Mouse (Mus musculus) embryonic facial prominence, embryonic 12.5 days (tissue): ENCODE data around the gene Thtpa. TPM values are rescaled to one million over a fixed set of nuclear protein-coding genes. Genes with fewer than 3 reads are reported as not detected.

Experiments used
- ATAC-seq: fragments of 200-750 bp; cut with Nextera tagmentation; 2 replicates; pipeline ENCODE4 v1.8.0; 2017; ENCODE audit not compliant: insufficient number of reproducible peaks, insufficient read depth, low FRiP score, low TSS enrichment
- H3K27ac ChIP-seq: fragments of 300-500 bp; sonication (generic); 2 replicates; pipeline ENCODE4 v1.5.1; 2016; ENCODE audit warnings: mild to moderate bottlenecking
- H3K27me3 ChIP-seq: fragments of 300-500 bp; sonication (generic); 2 replicates; pipeline ENCODE4 v1.6.1; 2016; ENCODE audit warnings: mild to moderate bottlenecking, moderate library complexity
- H3K36me3 ChIP-seq: fragments of 300-500 bp; sonication (generic); 2 replicates; pipeline ENCODE4 v1.6.1; 2016; ENCODE audit warnings: mild to moderate bottlenecking
- H3K4me1 ChIP-seq: fragments of 300-500 bp; sonication (generic); 2 replicates; pipeline ENCODE4 v1.6.1; 2016
- H3K4me2 ChIP-seq: fragments of 300-500 bp; sonication (generic); replicated peaks from 2 replicates; pipeline ENCODE4 v1.6.1; 2016; ENCODE audit warnings: mild to moderate bottlenecking, moderate library complexity
- H3K4me3 ChIP-seq: fragments of 300-500 bp; sonication (generic); 2 replicates; pipeline ENCODE4 v1.5.1; 2016; ENCODE audit warnings: mild to moderate bottlenecking
- H3K9ac ChIP-seq: fragments of 300-500 bp; sonication (generic); 2 replicates; pipeline ENCODE4 v1.6.1; 2016; ENCODE audit warnings: mild to moderate bottlenecking, moderate library complexity
- H3K9me3 ChIP-seq: fragments of 300-500 bp; sonication (generic); 2 replicates; pipeline ENCODE4 v1.6.1; 2016; ENCODE audit warnings: mild to moderate bottlenecking, moderate library complexity
- WGBS: fragments of 180-500 bp; shearing (Covaris S2); methylation state at CpG from one replicate; pipeline ENCODE4 v1.1.7; 2016; 5-methylcytosine and 5-hydroxymethylcytosine counted together
- polyA plus RNA-seq: library from polyadenylated mRNA; unstranded; fragments of >200 nt; fragmentation: Nextera tagmentation; extraction: Ambion mirVana; gene quantifications from 2 replicates; pipeline ENCODE4 v1.2.1, GENCODE M21; 2016

The Thtpa gene
- polyA plus RNA-seq, 1 experiment from 2014 or later: 24.2 TPM

DNA sequence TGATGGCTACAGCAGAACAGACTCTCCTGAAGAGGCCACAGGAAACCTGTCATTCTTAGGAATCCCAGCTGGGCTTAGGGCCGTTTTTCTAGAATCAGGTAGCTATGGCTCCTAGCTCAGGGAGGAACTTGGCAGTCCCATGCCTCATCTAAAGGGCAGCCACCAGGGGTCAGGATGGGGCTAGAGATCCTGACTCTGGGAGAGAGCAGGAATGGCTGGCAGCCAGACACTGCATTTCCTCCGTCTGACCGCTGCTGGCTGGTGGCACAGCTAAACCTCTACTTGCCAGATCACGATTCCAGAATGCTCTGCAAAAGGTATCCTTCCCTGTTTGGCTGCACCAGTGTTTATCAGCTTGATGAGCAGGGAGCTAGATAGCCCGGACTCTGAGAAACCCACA, 27.4 kb downstream of the Thtpa start:
- peaks cover 11% of the 10 kb centered on the region; the same call in 1 of the 2 replicates for H3K4me1 ChIP-seq
- H3K9ac ChIP-seq: no peak overlapping the region
- no peak overlapping the region for H3K4me3 ChIP-seq
- H3K27ac ChIP-seq: no peak overlapping the region
- WGBS: 11% methylated on average over 5 of the region's 5 CpGs
- peaks cover 6% of the 10 kb centered on the region for H3K27me3 ChIP-seq
- ATAC-seq: no peak
- no peaks in the 10 kb centered on the region for H3K9me3 ChIP-seq
- H3K36me3 ChIP-seq: no peaks in the 10 kb centered on the region
- H3K4me2 ChIP-seq: peak overlapping the region; percentile 23; the same call in 1 of the 2 replicates

GRCm38 (mm10) chr14:55122359-55122758, 27.8 kb downstream of the Thtpa start:
- H3K36me3 ChIP-seq: no peaks in the 10 kb centered on the region
- peaks cover 10% of the 10 kb centered on the region; the same call in 1 of the 2 replicates for H3K4me1 ChIP-seq
- H3K4me2 ChIP-seq: peak overlapping the region; percentile 23; the same call in 1 of the 2 replicates
- no peaks in the 10 kb centered on the region for H3K9me3 ChIP-seq
- no peak overlapping the region for H3K4me3 ChIP-seq
- ATAC-seq: no peak
- 39% methylated on average over 8 of the region's 8 CpGs for WGBS
- H3K27me3 ChIP-seq: peaks cover 2% of the 10 kb centered on the region; the same call in 1 of the 2 replicates
- no peak overlapping the region for H3K9ac ChIP-seq
- no peak overlapping the region for H3K27ac ChIP-seq

DNA sequence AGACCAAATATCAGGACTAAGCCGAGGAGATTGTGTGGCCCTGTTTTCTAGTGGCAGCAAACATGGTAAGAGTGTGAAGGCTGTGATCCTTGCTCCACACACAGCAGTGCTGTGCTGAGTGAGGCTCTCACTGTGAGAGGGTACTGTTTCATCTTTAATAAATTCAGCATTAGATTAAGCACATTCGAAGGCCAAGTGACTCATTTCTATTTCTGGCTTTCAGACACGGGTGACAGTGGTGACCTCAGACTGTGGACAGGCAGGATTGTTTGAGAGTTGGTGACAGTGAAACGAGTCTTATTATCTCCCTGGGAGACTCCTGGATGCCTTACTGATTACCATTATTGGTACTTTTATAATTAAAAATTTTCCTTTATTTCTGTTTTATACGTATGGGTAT, 31.1 kb downstream of the Thtpa start:
- no peaks in the 10 kb centered on the region for H3K9me3 ChIP-seq
- H3K27ac ChIP-seq: no peak overlapping the region
- ATAC-seq: no peak
- no peaks in the 10 kb centered on the region for H3K27me3 ChIP-seq
- no peak overlapping the region for H3K4me3 ChIP-seq
- 83% methylated on average over 5 of the region's 5 CpGs for WGBS
- peaks cover 10% of the 10 kb centered on the region; the same call in 1 of the 2 replicates for H3K4me1 ChIP-seq
- H3K4me2 ChIP-seq: no peak overlapping the region
- no peaks in the 10 kb centered on the region for H3K36me3 ChIP-seq
- no peak overlapping the region for H3K9ac ChIP-seq

DNA sequence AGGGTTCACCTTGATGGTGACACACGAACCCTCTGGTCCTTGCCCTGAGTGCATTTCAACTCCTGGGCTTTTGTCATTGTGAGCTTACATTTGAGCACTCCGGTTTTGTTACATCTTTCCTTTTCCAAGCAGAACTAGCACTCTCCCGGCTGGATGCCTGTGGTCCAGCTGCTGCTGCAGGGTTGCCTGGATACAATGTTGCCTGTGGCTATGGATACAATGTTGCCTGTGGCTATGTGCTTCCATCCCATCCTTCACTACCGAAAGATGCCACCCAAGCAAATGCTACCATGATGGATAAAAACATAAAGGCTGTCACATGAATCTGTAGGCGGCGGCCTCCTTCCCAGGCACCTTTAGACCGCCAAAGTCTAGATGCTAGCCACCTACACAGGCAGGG, 31.9 kb downstream of the Thtpa start:
- Histone ChIP-seq H3K27me3 (no peaks in the 10 kb centered on the region), H3K4me2 (no peak overlapping the region), H3K9ac (no peak overlapping the region), H3K27ac (no peak overlapping the region), H3K4me3 (no peak overlapping the region), H3K36me3 (no peaks in the 10 kb centered on the region), H3K9me3 (no peaks in the 10 kb centered on the region), H3K4me1 (peaks cover 10% of the 10 kb centered on the region; the same call in 1 of the 2 replicates)
- no peak for ATAC-seq
- 81% methylated on average over 7 of the region's 7 CpGs for WGBS

GRCm38 (mm10) chr14:55135676-55136075, 41.1 kb downstream of the Thtpa start:
- no peak overlapping the region for H3K27ac ChIP-seq
- no peak for ATAC-seq
- 70% methylated on average over 8 of the region's 8 CpGs for WGBS
- H3K4me1 ChIP-seq: no peaks in the 10 kb centered on the region
- no peak overlapping the region for H3K9ac ChIP-seq
- H3K9me3 ChIP-seq: no peaks in the 10 kb centered on the region
- H3K4me3 ChIP-seq: no peak overlapping the region
- H3K4me2 ChIP-seq: no peak overlapping the region
- no peaks in the 10 kb centered on the region for H3K27me3 ChIP-seq
- H3K36me3 ChIP-seq: no peaks in the 10 kb centered on the region

GRCm38 (mm10) chr14:55139313-55139712, 44.7 kb downstream of the Thtpa start:
- ATAC-seq: no peak
- no peak overlapping the region for H3K9ac ChIP-seq

GRCm38 (mm10) chr14:55146324-55146723, 51.7 kb downstream of the Thtpa start:
- H3K36me3 ChIP-seq: no peaks in the 10 kb centered on the region
- 90% methylated on average over 1 of the region's 1 CpGs for WGBS
- H3K4me3 ChIP-seq: no peak overlapping the region
- no peak overlapping the region for H3K4me2 ChIP-seq
- H3K4me1 ChIP-seq: no peaks in the 10 kb centered on the region
- H3K9me3 ChIP-seq: no peaks in the 10 kb centered on the region
- H3K9ac ChIP-seq: no peak overlapping the region
- H3K27me3 ChIP-seq: no peaks in the 10 kb centered on the region
- ATAC-seq: no peak
- H3K27ac ChIP-seq: no peak overlapping the region

More at GRCm38 (mm10) chr14:55139313-55139712, 44.7 kb downstream of the Thtpa start:
- Histone ChIP-seq H3K4me3 (no peak overlapping the region), H3K4me2 (no peak overlapping the region), H3K36me3 (no peaks in the 10 kb centered on the region), H3K4me1 (no peaks in the 10 kb centered on the region), H3K27ac (no peak overlapping the region), H3K9me3 (no peaks in the 10 kb centered on the region), H3K27me3 (no peaks in the 10 kb centered on the region)
- WGBS: 45% methylated on average over 7 of the region's 7 CpGs

DNA sequence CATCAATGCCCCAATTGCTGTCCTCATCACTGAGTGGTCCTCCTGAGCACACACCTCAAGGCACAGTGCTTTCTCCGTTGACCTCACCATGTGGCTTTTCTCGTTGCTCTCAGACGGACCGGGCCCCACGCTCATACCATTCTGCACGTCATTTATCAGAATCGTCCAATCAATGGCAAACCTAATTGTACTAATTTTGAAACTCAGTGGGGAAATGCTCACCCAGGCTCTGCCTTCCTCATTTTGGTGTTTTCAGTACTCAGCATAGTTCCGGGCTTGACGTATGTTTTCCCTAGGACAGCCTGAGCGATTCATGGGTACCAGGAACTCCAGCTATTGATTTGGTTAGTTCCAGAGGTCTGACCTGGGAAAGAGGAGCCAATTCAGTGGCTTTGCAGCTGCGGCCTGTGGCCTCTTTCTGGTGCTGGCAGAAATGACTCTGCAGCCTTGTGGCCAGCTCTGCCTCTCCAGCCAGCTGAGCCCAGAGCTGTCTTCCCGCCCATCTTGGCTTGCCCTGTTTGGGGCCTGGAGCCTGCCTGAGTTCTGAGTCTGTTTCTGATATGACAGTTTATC, 52.3 kb downstream of the Thtpa start:
- no peak for ATAC-seq
- no peak overlapping the region for H3K9ac ChIP-seq

DNA sequence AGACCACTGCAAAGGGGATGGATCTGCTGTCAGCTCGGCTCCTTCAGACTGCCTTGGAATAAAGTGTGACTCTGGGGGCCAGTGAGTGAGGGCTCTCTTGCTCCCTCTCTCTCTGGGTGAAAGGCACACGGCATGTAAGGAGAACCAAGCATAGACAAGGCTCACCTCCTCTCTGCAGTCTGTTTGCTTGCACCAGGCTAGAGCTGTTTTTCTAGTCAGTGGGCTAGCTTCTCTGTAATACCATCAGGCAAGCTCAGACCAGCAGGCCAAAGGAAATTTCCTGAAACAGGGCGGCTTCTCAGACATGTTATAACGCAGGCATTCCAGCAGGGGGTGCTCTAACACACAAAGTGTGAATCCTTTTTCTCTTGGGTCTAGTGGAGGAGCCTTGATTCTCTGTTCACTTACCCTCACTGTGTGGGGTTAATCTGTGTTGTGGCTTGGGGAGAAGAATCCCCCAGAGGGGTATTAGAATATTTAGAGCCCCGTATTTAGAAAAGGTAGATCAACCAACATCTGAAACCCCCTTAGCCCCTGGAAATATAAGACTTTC, 53.9 kb downstream of the Thtpa start:
- H3K27me3 ChIP-seq: no peaks in the 10 kb centered on the region
- no peak overlapping the region for H3K9ac ChIP-seq
- WGBS: 28% methylated on average over 5 of the region's 5 CpGs
- H3K36me3 ChIP-seq: no peaks in the 10 kb centered on the region
- H3K4me3 ChIP-seq: no peak overlapping the region
- H3K4me1 ChIP-seq: no peaks in the 10 kb centered on the region
- no peak overlapping the region for H3K27ac ChIP-seq
- H3K4me2 ChIP-seq: no peak overlapping the region
- no peak for ATAC-seq
- H3K9me3 ChIP-seq: no peaks in the 10 kb centered on the region

More for the DNA sequence above, 52.3 kb downstream of the Thtpa start:
- H3K4me3 ChIP-seq: no peak overlapping the region
- no peaks in the 10 kb centered on the region for H3K4me1 ChIP-seq
- H3K9me3 ChIP-seq: no peaks in the 10 kb centered on the region
- WGBS: 88% methylated on average over 12 of the region's 12 CpGs
- no peak overlapping the region for H3K4me2 ChIP-seq
- no peaks in the 10 kb centered on the region for H3K36me3 ChIP-seq
- no peak overlapping the region for H3K27ac ChIP-seq
- no peaks in the 10 kb centered on the region for H3K27me3 ChIP-seq

Other genes with a start within 250 kb of the Thtpa start
- gene Homez, start 223.8 kb upstream of the Thtpa start, polyA plus RNA-seq: 12.6 and 14.2 TPM in 2 replicates
- gene Ppp1r3e, start 217.2 kb upstream of the Thtpa start, polyA plus RNA-seq: 0.56 and 1.3 TPM in 2 replicates
- 2.8 and 3.6 TPM in 2 replicates for gene Bcl2l2, start 211.4 kb upstream of the Thtpa start, polyA plus RNA-seq
- 0.24 TPM in 1 of 2 replicates, not detected in the other for gene Gm20521, start 211.3 kb upstream of the Thtpa start, polyA plus RNA-seq
- gene Pabpn1, start 202.3 kb upstream of the Thtpa start, polyA plus RNA-seq: 199 and 201 TPM in 2 replicates
- 114 and 122 TPM in 2 replicates for gene Slc22a17, start 181.7 kb upstream of the Thtpa start, polyA plus RNA-seq
- 49.0 and 49.3 TPM in 2 replicates for gene Efs, start 168.7 kb upstream of the Thtpa start, polyA plus RNA-seq
- 0.15 TPM in 1 of 2 replicates, not detected in the other for gene Il25, start 162.1 kb upstream of the Thtpa start, polyA plus RNA-seq
- gene Cmtm5, start 158.5 kb upstream of the Thtpa start, polyA plus RNA-seq: 6.2 and 9.5 TPM in 2 replicates
- gene Myh6, start 127.9 kb upstream of the Thtpa start, polyA plus RNA-seq: 2.2 and 3.2 TPM in 2 replicates
- gene Gm17428, start 117.9 kb upstream of the Thtpa start, polyA plus RNA-seq: not detected in 2 replicates
- 7.6 and 8.3 TPM in 2 replicates for gene Myh7, start 100.2 kb upstream of the Thtpa start, polyA plus RNA-seq
- gene Ngdn, start 79.3 kb upstream of the Thtpa start, polyA plus RNA-seq: 79.9 and 81.3 TPM in 2 replicates
- 7.9 TPM in 2 replicates for gene Zfhx2, start 2.5 kb upstream of the Thtpa start, polyA plus RNA-seq
- 14.8 and 17.2 TPM in 2 replicates for gene Ap1g2, start 11.8 kb downstream of the Thtpa start, polyA plus RNA-seq
- gene Jph4, start 22.2 kb downstream of the Thtpa start, polyA plus RNA-seq: 2.6 and 2.9 TPM in 2 replicates
- gene Dhrs2, start 127.2 kb downstream of the Thtpa start, polyA plus RNA-seq: 0.25 and 0.26 TPM in 2 replicates